In the genomic region with DNA sequence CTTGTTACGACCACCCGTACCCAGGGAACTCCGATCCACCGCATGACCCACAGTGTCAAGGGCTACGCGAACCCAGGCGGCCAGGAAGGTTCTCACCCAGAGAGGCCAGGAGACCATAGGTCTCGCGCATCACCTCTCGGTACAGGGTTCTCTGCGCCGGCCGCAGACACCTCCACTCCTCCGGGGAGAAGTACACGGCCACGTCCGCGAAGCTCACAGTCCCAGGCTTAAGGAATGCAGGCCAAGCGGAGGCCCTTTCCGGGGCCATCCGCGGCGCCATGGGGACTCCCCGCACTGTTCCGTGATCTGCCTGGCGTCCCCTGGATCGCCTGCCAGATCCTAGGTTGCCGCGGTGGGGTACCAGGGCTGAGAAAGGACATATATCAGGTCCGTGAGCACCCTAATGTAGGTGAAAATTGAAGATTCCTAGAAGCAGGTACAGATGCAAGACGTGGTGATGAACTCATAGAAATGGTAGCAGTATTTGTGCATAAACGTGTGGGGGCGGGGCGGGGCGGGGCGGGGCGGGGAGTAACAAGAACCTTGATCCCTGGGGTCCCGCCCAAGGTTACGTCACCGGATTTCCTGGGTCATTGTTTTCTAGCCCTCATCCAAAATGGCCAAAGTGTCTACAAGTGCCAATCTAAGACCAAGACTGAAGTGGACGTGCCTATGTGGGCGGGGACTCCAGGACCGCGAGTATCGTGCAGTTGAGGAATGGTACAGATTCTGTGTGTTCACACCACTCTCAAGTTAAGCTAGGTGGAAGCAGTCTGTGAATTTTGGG, we compare ENCODE assay signal across 8 mouse cellular contexts. TPM values are rescaled to one million over a fixed set of nuclear protein-coding genes. Genes with fewer than 3 reads are reported as not detected.
DNase-seq lines count a peak whose midpoint lies in the region; ATAC-seq lines count a peak whose summit lies in the region.

Gene E430018J23Rik (minus strand): TSS at position 473 of the 787 bp plus-strand sequence.

- peak within 1 kb of the TSS; percentile 75 for H3K4me3 ChIP-seq in hindbrain, embryonic 14.5 days (replicated peaks; ENCODE audit: low read length)

- H3K27ac ChIP-seq in hindbrain, embryonic 14.5 days = peak within 1 kb of the TSS; percentile 92

- H3K9ac ChIP-seq in hindbrain, embryonic 14.5 days = peak within 1 kb of the TSS; percentile 94

- H3K4me1 ChIP-seq in hindbrain, embryonic 14.5 days (replicated peaks; ENCODE audit: control insufficient read depth, insufficient read depth, low read length) = peaks cover 14% of the 10 kb centered on the region

- peak within 1 kb of the TSS; percentile 60 for H3K4me2 ChIP-seq in hindbrain, embryonic 14.5 days (replicated peaks)

- H3K9me3 ChIP-seq in hindbrain, embryonic 14.5 days (ENCODE audit: control insufficient read depth, low read length) = no peaks in the 10 kb centered on the region

- DNase-seq in R1 (ENCODE audit: low read depth, low spot score) = peak; percentile 99
- DNase-seq in cerebellum, postnatal 25 days = peak; percentile 96 to 98
- peak; percentile 91 to 95 for DNase-seq in frontal cortex, postnatal 25 days (ENCODE audit: low spot score in 2 of 2)
- peak; percentile 97 for DNase-seq in hindbrain, embryonic 14.5 days (ENCODE audit: low spot score)
- DNase-seq in layer of hippocampus, postnatal 36 days = peak; percentile 93
- peak; percentile 100 for DNase-seq in lung, postnatal 36 days
- DNase-seq in retina, postnatal 1 day = peak; percentile 99
- peak; percentile 89 to 96 for DNase-seq in urinary bladder, adult 18-20 months (ENCODE audit: low spot score in 2 of 2)

- peak; percentile 94 for ATAC-seq in hindbrain, embryonic 14.5 days (ENCODE audit: low FRiP score)

- H3K36me3 ChIP-seq in hindbrain, embryonic 14.5 days (replicated peaks; ENCODE audit: control insufficient read depth, insufficient read depth) = no peaks in the 10 kb centered on the region; the same call in 1 of the 2 replicates

- WGBS in hindbrain, embryonic 14.5 days = under 1% methylated on average over 45 of the region's 45 CpGs

- no peaks in the 10 kb centered on the region for H3K27me3 ChIP-seq in hindbrain, embryonic 14.5 days (ENCODE audit: control insufficient read depth, insufficient read depth, low read length)

RNA-seq across cellular contexts. Expression of gene E430018J23Rik, which starts in this region (rescaled TPM):
- polyA plus RNA-seq in hindbrain, embryonic 14.5 days (2014; fragmentation: Nextera tagmentation; extraction: Ambion mirVana) = 6.1 and 6.4 TPM in 2 replicates
- total RNA-seq in layer of hippocampus, postnatal 36 days (2021) = 1 to 10 TPM; 6.8 to 7.0 TPM

Comparison
In these comparisons a context has a peak if more than half of its experiments do, and no peak if none do; other contexts are left out.
1. Peak in every context shown above with its lines: DNase-seq, ATAC-seq, H3K4me3 ChIP-seq and H3K27ac ChIP-seq.